Mouse (Mus musculus) G1E (cell line): Measurements from ENCODE around the gene P2ry12. TPM values are rescaled to one million over a fixed set of nuclear protein-coding genes. Genes with fewer than 3 reads are reported as not detected.

ENCODE experiments used
- ATAC-seq: 2 replicates; pipeline ENCODE4 v1.8.0; 2016; ENCODE audit warnings: mild to moderate bottlenecking; ENCODE audit not compliant: insufficient number of reproducible peaks, poor library complexity, low FRiP score, severe bottlenecking; ENCODE audit errors: extremely low read depth
- DNase-seq: peaks from one replicate; pipeline ENCODE4 v3.0.0; 2012; ENCODE audit warnings: low spot score
- H3K27me3 ChIP-seq: 2 replicates; pipeline ENCODE4 v1.6.1; 2012; ENCODE audit warnings: mild to moderate bottlenecking, low read length, inconsistent platforms; ENCODE audit not compliant: insufficient read depth
- H3K36me3 ChIP-seq: replicated peaks from 2 replicates; pipeline ENCODE3; 2012; ENCODE audit warnings: mild to moderate bottlenecking, inconsistent platforms
- H3K4me1 ChIP-seq: 2 replicates; pipeline ENCODE4 v1.6.1; 2012; ENCODE audit warnings: low read depth, low read length, inconsistent platforms, mixed read lengths; ENCODE audit not compliant: insufficient read depth
- H3K4me3 ChIP-seq: 2 replicates; pipeline ENCODE4 v1.5.1; 2012; ENCODE audit warnings: low read depth, mild to moderate bottlenecking, inconsistent platforms, low read length, moderate library complexity, mixed read lengths
- H3K9me3 ChIP-seq: replicated peaks from 2 replicates; pipeline ENCODE4 v1.6.1; 2012; ENCODE audit warnings: inconsistent platforms
- CTCF ChIP-seq: IDR thresholded peaks from 2 replicates; pipeline ENCODE4 v1.5.1; 2012; ENCODE audit warnings: low read depth, low read length, inconsistent platforms, mixed read lengths
- GATA1 ChIP-seq: IDR thresholded peaks from 2 replicates; pipeline ENCODE4 v1.6.1; 2012; ENCODE audit warnings: borderline replicate concordance, low read length, inconsistent platforms, mixed read lengths
- GATA2 ChIP-seq: IDR thresholded peaks from 2 replicates; pipeline ENCODE4 v1.6.1; 2012; ENCODE audit warnings: low read depth, low read length, inconsistent platforms, borderline replicate concordance
- POLR2AphosphoS5 ChIP-seq: IDR thresholded peaks from 2 replicates; pipeline ENCODE4 v1.6.1; 2012; ENCODE audit warnings: low read depth, low read length, inconsistent platforms; ENCODE audit not compliant: insufficient replicate concordance
- TAL1 ChIP-seq: conservative IDR thresholded peaks from 2 replicates; pipeline ENCODE4 v1.6.1; 2012; ENCODE audit warnings: low read depth, low read length, inconsistent platforms, mixed read lengths
- polyA plus RNA-seq: library from polyadenylated mRNA; stranded (reverse); fragments of >175 nt; gene quantifications from 2 replicates; pipeline ENCODE4 v1.2.3, GENCODE M21; 2012
- total RNA-seq, 2 experiments: library from RNA; stranded (forward) in 1 of 2; stranded (reverse) in 1 of 2; fragments of 200-1000 nt in 1 of 2; fragments of >200 nt in 1 of 2; fragmentation: Nextera tagmentation in 1 of 2; gene quantifications; 2 replicates each; pipeline ENCODE4 v1.2.3; 2014 to 2017

P2ry12 gene
- not detected in 2 replicates for total RNA-seq (2014; fragmentation: Nextera tagmentation)
- total RNA-seq (2017): 0.22 TPM in 1 of 2 replicates, not detected in the other
- not detected in 2 replicates for polyA plus RNA-seq

DNA sequence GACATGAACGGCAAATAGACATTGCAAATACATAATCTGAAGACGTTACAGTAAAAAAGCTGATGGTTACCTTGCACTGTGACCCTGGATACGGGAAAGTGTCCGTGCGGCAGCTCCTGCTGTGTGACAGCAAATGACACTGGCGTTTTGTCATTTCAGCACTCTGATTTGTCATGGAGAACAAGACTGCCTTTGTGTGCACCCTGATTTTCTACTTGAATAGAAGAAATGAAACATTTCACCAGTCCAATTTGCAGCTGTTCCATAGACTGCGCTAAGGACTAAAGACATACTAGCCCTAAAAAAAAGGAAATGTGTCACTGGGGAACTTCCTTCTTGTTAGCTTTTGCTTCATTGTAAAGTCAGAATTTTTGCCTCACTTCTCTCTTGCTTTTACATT is at the start of gene P2ry12:
Gene P2ry12 (minus strand): TSS at position 168 of the 400 bp plus-strand sequence.
- no peak for TF ChIP-seq GATA2
- TF ChIP-seq GATA1: no peak
- no peak for TF ChIP-seq CTCF
- TF ChIP-seq TAL1: no peak
- no peak for TF ChIP-seq POLR2AphosphoS5
- no peak within 1 kb of the TSS for H3K4me3 ChIP-seq
- peaks cover 7% of the 10 kb centered on the region; the same call in 1 of the 2 replicates for H3K27me3 ChIP-seq
- no peaks in the 10 kb centered on the region for H3K36me3 ChIP-seq
- H3K9me3 ChIP-seq: no peaks in the 10 kb centered on the region
- no peak for ATAC-seq
- H3K4me1 ChIP-seq: no peaks in the 10 kb centered on the region
- DNase-seq: no peak

DNA sequence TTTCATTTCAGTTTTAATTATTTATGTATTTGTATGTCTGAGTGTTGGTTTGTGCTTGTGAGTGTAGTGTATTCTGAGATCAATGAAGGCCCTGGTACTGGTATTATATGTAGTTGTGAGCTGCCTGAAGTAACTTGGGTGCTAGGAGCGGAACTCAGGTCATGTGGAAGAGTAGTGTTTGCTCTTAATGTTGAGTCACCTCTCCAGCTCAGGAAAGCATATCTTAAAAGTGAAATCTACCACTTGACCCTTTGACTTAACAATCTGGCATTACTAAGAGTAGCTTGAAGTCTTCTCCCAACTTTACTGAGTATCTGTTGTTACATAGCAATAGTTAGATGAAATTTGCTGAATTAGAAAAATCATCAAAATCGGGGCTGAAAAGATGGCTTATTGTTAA is 42.8 kb upstream of the P2ry12 start:
- no peak overlapping the region for H3K4me3 ChIP-seq
- H3K36me3 ChIP-seq: no peaks in the 10 kb centered on the region
- TF ChIP-seq GATA1: no peak
- TF ChIP-seq POLR2AphosphoS5: no peak
- no peak for TF ChIP-seq CTCF
- no peak for TF ChIP-seq GATA2
- TF ChIP-seq TAL1: no peak
- no peaks in the 10 kb centered on the region for H3K27me3 ChIP-seq
- no peak for DNase-seq
- no peaks in the 10 kb centered on the region for H3K4me1 ChIP-seq
- no peak for ATAC-seq
- H3K9me3 ChIP-seq: no peaks in the 10 kb centered on the region

DNA sequence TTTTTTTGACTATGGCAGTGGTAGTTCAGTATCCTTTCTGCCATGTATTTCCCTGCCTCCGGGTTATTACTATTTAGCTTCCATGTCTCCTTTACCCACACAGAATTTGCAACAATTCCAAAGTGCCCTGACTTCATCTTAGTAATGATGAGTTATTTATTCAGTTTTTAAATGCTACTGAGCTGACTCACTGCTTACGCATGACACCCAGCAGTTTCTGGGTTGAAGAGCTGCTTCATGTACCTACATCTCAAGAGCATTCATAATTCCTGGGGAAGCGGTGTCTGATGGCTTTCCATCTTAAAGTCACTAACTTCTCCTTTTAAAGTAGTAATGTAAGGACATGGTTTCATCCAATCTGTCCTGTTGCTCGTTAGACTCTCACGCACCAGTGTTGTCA is 42.3 kb upstream of the P2ry12 start:
- no peaks in the 10 kb centered on the region for H3K4me1 ChIP-seq
- DNase-seq: no peak

DNA sequence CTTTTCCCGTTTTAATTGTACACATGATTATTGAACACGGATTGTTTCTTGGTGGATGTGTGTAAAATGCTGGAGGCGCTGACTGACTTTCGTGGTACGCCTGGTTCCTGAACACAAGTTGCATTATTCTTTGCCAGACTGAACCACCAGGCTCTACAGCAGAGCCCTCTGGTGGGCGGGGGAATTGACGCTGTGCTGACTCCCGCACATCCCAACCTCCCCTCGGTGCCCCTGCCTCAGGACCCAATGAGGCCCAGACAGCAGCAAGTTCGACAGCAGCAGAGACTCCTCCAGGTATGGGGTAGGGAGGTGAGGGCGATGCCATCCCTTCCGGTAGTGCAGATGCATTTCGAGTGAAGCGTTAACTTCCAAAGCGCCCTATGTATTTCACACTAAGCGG is 35.0 kb upstream of the P2ry12 start:
- Histone ChIP-seq H3K27me3 (no peaks in the 10 kb centered on the region), H3K4me3 (no peak overlapping the region), H3K4me1 (no peaks in the 10 kb centered on the region), H3K9me3 (no peaks in the 10 kb centered on the region), H3K36me3 (no peaks in the 10 kb centered on the region)
- DNase-seq: no peak
- ATAC-seq: no peak
- no peak for TF ChIP-seq CTCF
- no peak for TF ChIP-seq GATA1
- no peak for TF ChIP-seq TAL1
- TF ChIP-seq GATA2: no peak
- TF ChIP-seq POLR2AphosphoS5: no peak

More for the DNA sequence above, 42.3 kb upstream of the P2ry12 start:
- no peaks in the 10 kb centered on the region for H3K27me3 ChIP-seq
- no peak for ATAC-seq
- no peaks in the 10 kb centered on the region for H3K36me3 ChIP-seq
- no peak overlapping the region for H3K4me3 ChIP-seq
- H3K9me3 ChIP-seq: no peaks in the 10 kb centered on the region
- TF ChIP-seq POLR2AphosphoS5: no peak

DNA sequence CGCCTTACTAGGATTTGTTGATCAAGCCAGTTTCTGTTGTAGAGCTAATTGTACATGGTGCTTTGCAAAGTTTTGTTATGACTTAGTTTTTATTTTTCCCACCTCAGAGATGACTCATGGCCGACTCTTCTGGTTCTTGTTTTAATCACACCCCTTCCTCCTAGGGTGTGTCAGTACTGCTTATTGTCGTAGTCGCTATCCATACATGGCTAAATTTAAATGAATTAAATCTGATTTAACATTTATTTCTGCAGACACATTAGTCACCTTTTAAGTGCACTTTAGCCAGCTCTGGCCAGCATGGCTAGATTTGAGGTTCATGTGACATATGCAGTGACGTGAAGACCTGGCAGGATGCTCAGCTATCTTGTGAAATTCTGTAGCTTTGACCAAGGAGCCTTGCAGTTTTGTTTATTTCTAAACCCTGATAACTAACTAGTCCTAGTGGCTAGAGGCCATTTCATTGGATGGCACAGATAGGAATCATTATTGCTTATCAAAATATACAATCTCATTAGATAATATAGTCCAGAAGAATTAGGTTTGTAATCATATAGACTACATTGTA is 34.0 kb upstream of the P2ry12 start:
- H3K4me1 ChIP-seq: no peaks in the 10 kb centered on the region
- TF ChIP-seq TAL1: no peak
- TF ChIP-seq GATA1: no peak
- no peak for TF ChIP-seq GATA2
- no peaks in the 10 kb centered on the region for H3K36me3 ChIP-seq
- DNase-seq: no peak
- no peak overlapping the region for H3K4me3 ChIP-seq
- no peaks in the 10 kb centered on the region for H3K27me3 ChIP-seq
- H3K9me3 ChIP-seq: no peaks in the 10 kb centered on the region
- no peak for ATAC-seq

DNA sequence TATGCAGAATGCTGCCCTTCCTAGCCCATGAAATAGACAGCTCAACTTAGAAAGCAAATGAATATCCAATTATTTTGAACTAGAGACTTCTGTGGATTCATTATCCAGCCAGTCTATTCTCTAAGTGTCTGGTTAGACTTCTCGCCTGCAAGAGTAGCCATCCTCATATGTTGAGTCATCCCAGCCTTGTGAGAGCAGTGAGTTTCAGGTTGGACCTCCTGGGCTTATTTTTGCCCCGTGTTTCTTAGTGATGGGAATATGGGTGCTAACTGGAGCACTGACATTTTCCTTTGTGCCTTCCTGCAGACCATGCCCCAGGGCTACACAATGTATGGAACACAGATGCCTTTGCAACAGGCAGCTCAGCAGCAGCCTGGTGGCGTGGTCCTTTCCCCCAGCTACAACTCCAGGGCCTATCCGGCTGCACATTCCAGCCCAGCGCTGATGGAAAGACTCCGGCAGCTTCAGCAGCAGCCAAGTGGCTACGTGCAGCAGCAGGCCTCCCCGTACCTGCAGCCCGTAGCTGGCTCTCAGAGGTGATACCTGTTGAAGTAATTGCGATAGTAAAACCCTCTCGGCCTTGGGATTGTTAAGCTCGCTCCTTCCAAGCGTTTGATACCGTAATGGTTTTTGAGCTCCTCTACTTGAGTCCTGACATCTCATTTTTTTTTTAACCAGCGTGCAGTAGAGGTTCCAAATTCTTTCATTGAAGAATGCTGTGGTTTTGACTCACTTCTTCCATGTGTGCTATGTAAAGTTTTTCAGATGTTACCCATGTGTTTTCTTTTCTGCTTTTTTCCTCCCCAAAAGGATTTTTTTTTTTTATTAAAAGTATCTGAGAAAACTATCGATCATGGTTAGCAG is 33.3 kb upstream of the P2ry12 start:
- Histone ChIP-seq H3K27me3 (no peaks in the 10 kb centered on the region), H3K4me3 (no peak overlapping the region), H3K36me3 (no peaks in the 10 kb centered on the region), H3K9me3 (no peaks in the 10 kb centered on the region), H3K4me1 (no peaks in the 10 kb centered on the region)
- DNase-seq (no peak), ATAC-seq (no peak)
- TF ChIP-seq CTCF (no peak), GATA2 (no peak), TAL1 (no peak), GATA1 (no peak), POLR2AphosphoS5 (no peak)
